Mouse (Mus musculus) hindbrain, embryonic 11.5 days (tissue): ENCODE measurements at regions not wholly inside any gene's neighbourhood (a gene's known extent, or its start where the extent isn't known, plus 50 kb on each side); places are given as distances from the start of the nearest gene placed in this dataset.
A peak's percentile ranks its signal among the peaks of the same experiment; 100 is the strongest.

Experiments
- ATAC-seq: fragments of 200-750 bp; cut with Nextera tagmentation; 2 replicates; pipeline ENCODE4 v1.8.0; 2017; ENCODE audit warnings: mild to moderate bottlenecking, moderate TSS enrichment, moderate library complexity; ENCODE audit not compliant: low FRiP score
- DNase-seq: peaks from one replicate; pipeline ENCODE4 v3.0.0-alpha.2; 2015; ENCODE audit warnings: low spot score
- H3K27ac ChIP-seq: fragments of 300-500 bp; sonication (generic); 2 replicates; pipeline ENCODE4 v1.5.1; 2014; ENCODE audit warnings: mild to moderate bottlenecking, low read depth, low read length
- H3K27me3 ChIP-seq: fragments of 300-500 bp; sonication (generic); 2 replicates; pipeline ENCODE4 v1.6.1; 2014; ENCODE audit warnings: mild to moderate bottlenecking, low read length, moderate library complexity, mixed read lengths; ENCODE audit not compliant: control insufficient read depth, insufficient read depth
- H3K36me3 ChIP-seq: fragments of 300-500 bp; sonication (generic); 2 replicates; pipeline ENCODE4 v1.6.1; 2014; ENCODE audit warnings: mild to moderate bottlenecking, low read length, moderate library complexity, mixed read lengths; ENCODE audit not compliant: control insufficient read depth, insufficient read depth
- H3K4me1 ChIP-seq: fragments of 300-500 bp; sonication (generic); replicated peaks from 2 replicates; pipeline ENCODE4 v1.6.1; 2014; ENCODE audit warnings: low read length, mixed read lengths; ENCODE audit not compliant: control insufficient read depth, insufficient read depth
- H3K4me2 ChIP-seq: fragments of 300-500 bp; sonication (generic); replicated peaks from 2 replicates; pipeline ENCODE4 v1.6.1; 2014; ENCODE audit warnings: mild to moderate bottlenecking, low read depth, low read length
- H3K4me3 ChIP-seq: fragments of 300-500 bp; sonication (generic); 2 replicates; pipeline ENCODE4 v1.5.1; 2014; ENCODE audit warnings: low read depth, low read length
- H3K9ac ChIP-seq: fragments of 300-500 bp; sonication (generic); 2 replicates; pipeline ENCODE4 v1.6.1; 2014; ENCODE audit warnings: low read depth, low read length
- H3K9me3 ChIP-seq: fragments of 300-500 bp; sonication (generic); 2 replicates; pipeline ENCODE4 v1.6.1; 2016; ENCODE audit warnings: low read length; ENCODE audit not compliant: control insufficient read depth
- WGBS: fragments of 180-500 bp; shearing (Covaris S2); extraction: QIAGEN DNeasy Blood & Tissue Kit; methylation state at CpG from one replicate; pipeline ENCODE4 v1.1.7; 2014; 5-methylcytosine and 5-hydroxymethylcytosine counted together

- no peak overlapping the region for H3K4me2 ChIP-seq
- no peaks in the 10 kb centered on the region for H3K27me3 ChIP-seq
- H3K27ac ChIP-seq: no peak overlapping the region
- DNase-seq (no peak), ATAC-seq (no peak)
- no peaks in the 10 kb centered on the region for H3K9me3 ChIP-seq
- H3K4me3 ChIP-seq: no peak overlapping the region
- H3K9ac ChIP-seq: no peak overlapping the region
- H3K4me1 ChIP-seq: no peaks in the 10 kb centered on the region; the same call in 1 of the 2 replicates
- no peaks in the 10 kb centered on the region for H3K36me3 ChIP-seq
- WGBS: 93% methylated on average over 3 of the region's 3 CpGs
Measured at GRCm38 (mm10) chr6:111917868-111918597, 355.5 kb upstream of the Lmcd1 start.

GRCm38 (mm10) chr6:111932596-111932995, 341.0 kb upstream of the Lmcd1 start:
- Histone ChIP-seq H3K9ac (no peak overlapping the region), H3K9me3 (no peaks in the 10 kb centered on the region), H3K27me3 (no peaks in the 10 kb centered on the region), H3K4me1 (no peaks in the 10 kb centered on the region), H3K36me3 (no peaks in the 10 kb centered on the region), H3K4me3 (no peak overlapping the region), H3K27ac (no peak overlapping the region), H3K4me2 (no peak overlapping the region)
- ATAC-seq: no peak
- 84% methylated on average over 2 of the region's 2 CpGs for WGBS
- DNase-seq: no peak

GRCm38 (mm10) chr6:111954401-111954800, 319.2 kb upstream of the Lmcd1 start:
- no peak for DNase-seq
- no peak overlapping the region for H3K4me2 ChIP-seq
- 67% methylated on average over 1 of the region's 1 CpGs for WGBS
- no peak overlapping the region for H3K9ac ChIP-seq
- no peaks in the 10 kb centered on the region for H3K27me3 ChIP-seq
- H3K4me1 ChIP-seq: no peaks in the 10 kb centered on the region
- no peaks in the 10 kb centered on the region for H3K9me3 ChIP-seq
- H3K4me3 ChIP-seq: no peak overlapping the region
- no peak overlapping the region for H3K27ac ChIP-seq
- no peaks in the 10 kb centered on the region for H3K36me3 ChIP-seq
- no peak for ATAC-seq

- H3K9me3 ChIP-seq: no peaks in the 10 kb centered on the region
- no peaks in the 10 kb centered on the region for H3K36me3 ChIP-seq
- peak; percentile 54 for ATAC-seq
- no peak overlapping the region for H3K27ac ChIP-seq
- H3K27me3 ChIP-seq: no peaks in the 10 kb centered on the region
- no peak for DNase-seq
- no peak overlapping the region for H3K4me3 ChIP-seq
- no peak overlapping the region for H3K4me2 ChIP-seq
- H3K4me1 ChIP-seq: no peaks in the 10 kb centered on the region
- no peak overlapping the region for H3K9ac ChIP-seq
- whole genome bisulfite sequencing: 52% methylated on average over 3 of the region's 3 CpGs
Measured at GRCm38 (mm10) chr6:111965766-111966165, 307.8 kb upstream of the Lmcd1 start.

- ATAC-seq (no peak), DNase-seq (no peak)
- Histone ChIP-seq H3K4me3 (no peak overlapping the region), H3K9ac (no peak overlapping the region), H3K27me3 (no peaks in the 10 kb centered on the region), H3K27ac (no peak overlapping the region), H3K4me2 (no peak overlapping the region), H3K9me3 (no peaks in the 10 kb centered on the region), H3K36me3 (no peaks in the 10 kb centered on the region), H3K4me1 (no peaks in the 10 kb centered on the region)
- WGBS: 83% methylated on average over 1 of the region's 1 CpGs
Measured at GRCm38 (mm10) chr6:111985452-111985851, 288.1 kb upstream of the Lmcd1 start.

- Histone ChIP-seq H3K4me2 (no peak overlapping the region), H3K27me3 (no peaks in the 10 kb centered on the region), H3K4me1 (no peaks in the 10 kb centered on the region), H3K4me3 (no peak overlapping the region), H3K9ac (no peak overlapping the region), H3K9me3 (no peaks in the 10 kb centered on the region), H3K27ac (no peak overlapping the region), H3K36me3 (no peaks in the 10 kb centered on the region)
- ATAC-seq (no peak), DNase-seq (no peak)
- WGBS: 81% methylated on average over 3 of the region's 3 CpGs
Measured at GRCm38 (mm10) chr6:111995823-111996222, 277.7 kb upstream of the Lmcd1 start.

- 94% methylated on average over 3 of the region's 3 CpGs for WGBS
- DNase-seq (no peak), ATAC-seq (no peak)
- Histone ChIP-seq H3K36me3 (no peaks in the 10 kb centered on the region), H3K27me3 (no peaks in the 10 kb centered on the region), H3K4me3 (no peak overlapping the region), H3K9me3 (no peaks in the 10 kb centered on the region), H3K4me2 (no peak overlapping the region), H3K9ac (no peak overlapping the region), H3K4me1 (no peaks in the 10 kb centered on the region), H3K27ac (no peak overlapping the region)
Measured at GRCm38 (mm10) chr6:112003784-112004471, 269.6 kb upstream of the Lmcd1 start.

- no peak overlapping the region for H3K27ac ChIP-seq
- WGBS: 56% methylated on average over 1 of the region's 1 CpGs
- DNase-seq: no peak
Measured at GRCm38 (mm10) chr6:112026261-112027205, 247.0 kb upstream of the Lmcd1 start.

More at GRCm38 (mm10) chr6:112026261-112027205, 247.0 kb upstream of the Lmcd1 start:
- Histone ChIP-seq H3K9me3 (no peaks in the 10 kb centered on the region), H3K9ac (no peak overlapping the region), H3K4me1 (no peaks in the 10 kb centered on the region), H3K27me3 (no peaks in the 10 kb centered on the region), H3K4me2 (no peak overlapping the region), H3K36me3 (no peaks in the 10 kb centered on the region), H3K4me3 (no peak overlapping the region)
- ATAC-seq: no peak
